In genomic region chr11:98937410-98937913, GRCm38 (mm10) we compare ENCODE assay signal across 8 mouse cellular contexts. TPM values are rescaled to one million over a fixed set of nuclear protein-coding genes. Genes with fewer than 3 reads are reported as not detected.
DNase-seq lines count a peak whose midpoint lies in the region; ATAC-seq and TF ChIP-seq lines count a peak whose summit lies in the region.

No protein-coding gene starts in this region.

- ATAC-seq in forebrain, embryonic 15.5 days (replicated peaks): peak; percentile 87
- peak; percentile 89 for ATAC-seq in limb, embryonic 14.5 days (ENCODE audit: low FRiP score, low read depth)
- peak; percentile 81 for ATAC-seq in midbrain, embryonic 14.5 days (ENCODE audit: low FRiP score, low TSS enrichment)

- no peaks in the 10 kb centered on the region for H3K36me3 ChIP-seq in forebrain, embryonic 15.5 days
- H3K36me3 ChIP-seq in hindbrain, embryonic 10.5 days: no peaks in the 10 kb centered on the region
- 0 out of 2 replicates have a peak, but pooled peaks cover 3% of the 10 kb centered on the region for H3K36me3 ChIP-seq in limb, embryonic 14.5 days (ENCODE audit: control insufficient read depth, insufficient read depth, low read length)
- no peaks in the 10 kb centered on the region for H3K36me3 ChIP-seq in midbrain, embryonic 14.5 days (ENCODE audit: control insufficient read depth, insufficient read depth, low read length)
- H3K36me3 ChIP-seq in spleen, adult 2 months (ENCODE audit: control insufficient read depth, insufficient read depth, low read length): no peaks in the 10 kb centered on the region

- DNase-seq in frontal cortex, postnatal 14 days (ENCODE audit: low spot score in 2 of 2): peak; percentile 52 to 57
- no peak for DNase-seq in frontal cortex, postnatal 25 days (ENCODE audit: low spot score in 2 of 2)
- DNase-seq in cerebellum, adult 18-20 months: peak; percentile 76 to 80
- peak; percentile 88 for DNase-seq in hindbrain, embryonic 10.5 days (ENCODE audit: low spot score)
- DNase-seq in limb, embryonic 14.5 days (ENCODE audit: low spot score): peak; percentile 98
- peak; percentile 91 for DNase-seq in midbrain, embryonic 14.5 days
- peak; percentile 76 to 89 for DNase-seq in spleen, adult 2 months (ENCODE audit: low read depth in 1 of 2, low spot score in 2 of 2)

- peak overlapping the region; percentile 51 for H3K9ac ChIP-seq in forebrain, embryonic 15.5 days (replicated peaks)
- peak overlapping the region; percentile 75 for H3K9ac ChIP-seq in limb, embryonic 14.5 days (ENCODE audit: low read depth, low read length, severe bottlenecking)
- peak overlapping the region; percentile 51 for H3K9ac ChIP-seq in midbrain, embryonic 14.5 days (replicated peaks; ENCODE audit: low read length)

- peak overlapping the region; percentile 33 for H3K27ac ChIP-seq in forebrain, embryonic 15.5 days (replicated peaks)
- peak overlapping the region; percentile 93 for H3K27ac ChIP-seq in hindbrain, embryonic 10.5 days
- H3K27ac ChIP-seq in limb, embryonic 14.5 days (replicated peaks; ENCODE audit: low read depth, low read length): peak overlapping the region; percentile 88
- H3K27ac ChIP-seq in midbrain, embryonic 14.5 days (replicated peaks; ENCODE audit: low read depth, low read length): 0 out of 2 replicates have a peak overlapping the region, but pooled peaks have one; percentile 13
- H3K27ac ChIP-seq in spleen, adult 2 months (ENCODE audit: insufficient read depth, low read length): peak overlapping the region; percentile 85

- TF ChIP-seq CTCF in spleen, adult 2 months (IDR thresholded peaks at IDR 0.05; ENCODE audit: extremely low read depth, insufficient read depth, insufficient read length, insufficient replicate concordance): no peak

- H3K4me3 ChIP-seq in forebrain, embryonic 15.5 days: peak overlapping the region; percentile 63
- H3K4me3 ChIP-seq in hindbrain, embryonic 10.5 days: peak overlapping the region; percentile 80
- peak overlapping the region; percentile 75 for H3K4me3 ChIP-seq in limb, embryonic 14.5 days (replicated peaks; ENCODE audit: low read length)
- peak overlapping the region; percentile 54 for H3K4me3 ChIP-seq in midbrain, embryonic 14.5 days (replicated peaks; ENCODE audit: low read depth, low read length)
- H3K4me3 ChIP-seq in spleen, adult 2 months (ENCODE audit: extremely low read depth, insufficient read depth, insufficient read length): peak overlapping the region; percentile 85

- peak overlapping the region; percentile 99 for H3K4me2 ChIP-seq in forebrain, embryonic 15.5 days (replicated peaks)
- peak overlapping the region; percentile 90 for H3K4me2 ChIP-seq in limb, embryonic 14.5 days (replicated peaks; ENCODE audit: low read depth, low read length, severe bottlenecking)
- peak overlapping the region; percentile 98 for H3K4me2 ChIP-seq in midbrain, embryonic 14.5 days (ENCODE audit: low read length)

- WGBS in forebrain, embryonic 15.5 days: under 1% methylated on average over 36 of the region's 38 CpGs
- WGBS in hindbrain, embryonic 10.5 days: under 1% methylated on average over 38 of the region's 38 CpGs
- WGBS in limb, embryonic 14.5 days: 0% methylated on average over 36 of the region's 38 CpGs
- WGBS in midbrain, embryonic 14.5 days: under 1% methylated on average over 37 of the region's 38 CpGs
- under 1% methylated on average over 38 of the region's 38 CpGs for WGBS in spleen, adult 2 months

- H3K4me1 ChIP-seq in forebrain, embryonic 15.5 days: peaks cover 72% of the 10 kb centered on the region
- H3K4me1 ChIP-seq in hindbrain, embryonic 10.5 days (replicated peaks): peaks cover 93% of the 10 kb centered on the region
- peaks cover 83% of the 10 kb centered on the region for H3K4me1 ChIP-seq in limb, embryonic 14.5 days (ENCODE audit: control insufficient read depth, insufficient read depth, low read length)
- H3K4me1 ChIP-seq in midbrain, embryonic 14.5 days (ENCODE audit: control insufficient read depth, insufficient read depth, low read length): peaks cover 54% of the 10 kb centered on the region
- peaks cover 37% of the 10 kb centered on the region; the same call in 1 of the 2 replicates for H3K4me1 ChIP-seq in spleen, adult 2 months (ENCODE audit: control insufficient read depth, insufficient read depth, insufficient read length)

- H3K27me3 ChIP-seq in forebrain, embryonic 15.5 days: peaks cover 19% of the 10 kb centered on the region
- H3K27me3 ChIP-seq in hindbrain, embryonic 10.5 days (ENCODE audit: insufficient read depth, poor library complexity, severe bottlenecking): peaks cover 45% of the 10 kb centered on the region
- no peaks in the 10 kb centered on the region for H3K27me3 ChIP-seq in limb, embryonic 14.5 days (ENCODE audit: control insufficient read depth, insufficient read depth, low read length)
- H3K27me3 ChIP-seq in midbrain, embryonic 14.5 days (ENCODE audit: control insufficient read depth, insufficient read depth, low read length): 0 out of 2 replicates have a peak, but pooled peaks cover 11% of the 10 kb centered on the region
- H3K27me3 ChIP-seq in spleen, adult 2 months (ENCODE audit: control insufficient read depth, insufficient read depth, low read length): no peaks in the 10 kb centered on the region

- no peak for TF ChIP-seq POLR2A in limb, embryonic 14.5 days (IDR thresholded peaks at IDR 0.05; ENCODE audit: borderline replicate concordance, extremely low read depth, insufficient read depth, insufficient read length)
- TF ChIP-seq POLR2A in spleen, adult 2 months (IDR thresholded peaks at IDR 0.05; ENCODE audit: low read depth, low read length): peak; percentile 24

- no peaks in the 10 kb centered on the region for H3K9me3 ChIP-seq in forebrain, embryonic 15.5 days
- H3K9me3 ChIP-seq in hindbrain, embryonic 10.5 days: no peaks in the 10 kb centered on the region
- no peaks in the 10 kb centered on the region for H3K9me3 ChIP-seq in limb, embryonic 14.5 days (ENCODE audit: control insufficient read depth, low read length)
- H3K9me3 ChIP-seq in midbrain, embryonic 14.5 days (ENCODE audit: control insufficient read depth, low read length): no peaks in the 10 kb centered on the region

RNA-seq across cellular contexts. Expression of gene Rara, which starts 9.8 kb away (rescaled TPM):
- 9.2 and 9.9 TPM in 2 replicates for polyA plus RNA-seq in forebrain, embryonic 15.5 days (2015; fragmentation: Nextera tagmentation; extraction: Ambion mirVana)
- 28.4 and 53.7 TPM in 2 replicates for polyA plus RNA-seq in hindbrain, embryonic 10.5 days (2016; fragmentation: Nextera tagmentation; extraction: Ambion mirVana)
- 39.8 and 57.0 TPM in 2 replicates for polyA plus RNA-seq in limb, embryonic 14.5 days (2012; rRNA removed)
- polyA plus RNA-seq in limb, embryonic 14.5 days (2014; fragmentation: Nextera tagmentation; extraction: Ambion mirVana): 52.4 and 58.3 TPM in 2 replicates
- 8.8 and 11.0 TPM in 2 replicates for polyA plus RNA-seq in midbrain, embryonic 14.5 days (2014; fragmentation: Nextera tagmentation; extraction: Ambion mirVana)
- 37.0 and 48.8 TPM in 2 replicates for polyA plus RNA-seq in spleen, adult 2 months (2012; rRNA removed)

RNA-seq across cellular contexts. Expression of gene Cdc6, which starts 29.9 kb away (rescaled TPM):
- 11.2 and 12.1 TPM in 2 replicates for polyA plus RNA-seq in forebrain, embryonic 15.5 days (2015; fragmentation: Nextera tagmentation; extraction: Ambion mirVana)
- 45.3 and 63.7 TPM in 2 replicates for polyA plus RNA-seq in hindbrain, embryonic 10.5 days (2016; fragmentation: Nextera tagmentation; extraction: Ambion mirVana)
- 13.1 and 15.6 TPM in 2 replicates for polyA plus RNA-seq in limb, embryonic 14.5 days (2012; rRNA removed)
- polyA plus RNA-seq in limb, embryonic 14.5 days (2014; fragmentation: Nextera tagmentation; extraction: Ambion mirVana): 25.2 and 25.8 TPM in 2 replicates
- polyA plus RNA-seq in midbrain, embryonic 14.5 days (2014; fragmentation: Nextera tagmentation; extraction: Ambion mirVana): 2.5 and 5.6 TPM in 2 replicates
- 1.6 and 2.0 TPM in 2 replicates for polyA plus RNA-seq in spleen, adult 2 months (2012; rRNA removed)

RNA-seq across cellular contexts. Expression of gene Gjd3, which starts 45.4 kb away (rescaled TPM):
- polyA plus RNA-seq in forebrain, embryonic 15.5 days (2015; fragmentation: Nextera tagmentation; extraction: Ambion mirVana): 0.62 and 0.84 TPM in 2 replicates
- 0.44 TPM in 1 of 2 replicates, not detected in the other for polyA plus RNA-seq in hindbrain, embryonic 10.5 days (2016; fragmentation: Nextera tagmentation; extraction: Ambion mirVana)
- 1.3 and 2.2 TPM in 2 replicates for polyA plus RNA-seq in limb, embryonic 14.5 days (2012; rRNA removed)
- polyA plus RNA-seq in limb, embryonic 14.5 days (2014; fragmentation: Nextera tagmentation; extraction: Ambion mirVana): 0.41 and 0.45 TPM in 2 replicates
- 0.70 and 2.0 TPM in 2 replicates for polyA plus RNA-seq in midbrain, embryonic 14.5 days (2014; fragmentation: Nextera tagmentation; extraction: Ambion mirVana)
- 0.56 and 0.67 TPM in 2 replicates for polyA plus RNA-seq in spleen, adult 2 months (2012; rRNA removed)

Comparison
In these comparisons a context has a peak if more than half of its experiments do, and no peak if none do; other contexts are left out.
1. DNase-seq: peak in frontal cortex, postnatal 14 days (2 of 2), cerebellum, adult 18-20 months (2 of 2), hindbrain, embryonic 10.5 days (single experiment), limb, embryonic 14.5 days (single experiment), midbrain, embryonic 14.5 days (single experiment) and spleen, adult 2 months (2 of 2); none in frontal cortex, postnatal 25 days (0 of 2).
2. H3K27ac ChIP-seq: peak in every context shown above with its lines; median percentile 93 in hindbrain, embryonic 10.5 days; 88 in limb, embryonic 14.5 days; 85 in spleen, adult 2 months; 33 in forebrain, embryonic 15.5 days; 13 in midbrain, embryonic 14.5 days.
3. Peak in every context shown above with its lines, with median percentiles within 50 percentile points of each other: ATAC-seq, H3K4me2 ChIP-seq, H3K4me3 ChIP-seq and H3K9ac ChIP-seq.